Mouse (Mus musculus): ENCODE measurements around the gene Atg4a-ps. TPM values are rescaled to one million over a fixed set of nuclear protein-coding genes. Genes with fewer than 3 reads are reported as not detected.
"Not testable (repeated sequence)": the region's sequence is repeated elsewhere in the genome, so short reads cannot be mapped to it uniquely, and the experiment has no call there.

Atg4a-ps gene
- polyA plus RNA-seq (2016; fragmentation: Nextera tagmentation; extraction: Ambion mirVana): not detected in 2 replicates

GRCm38 (mm10) chr3:103645968-103646367 is at the start of gene Atg4a-ps:
Gene Atg4a-ps (minus strand): TSS chr3:103646068.
- not testable (repeated sequence) for H3K27ac ChIP-seq; H3K4me1 ChIP-seq; H3K36me3 ChIP-seq; H3K9me3 ChIP-seq (replicated peaks); H3K4me3 ChIP-seq; H3K27me3 ChIP-seq (ENCODE audit: low read depth, poor library complexity, severe bottlenecking); DNase-seq (ENCODE audit: low spot score)
- 79% methylated on average over 2 of the region's 2 CpGs for WGBS

GRCm38 (mm10) chr3:103695556-103695955 is 49.7 kb upstream of the Atg4a-ps start:
- DNase-seq (ENCODE audit: low spot score): no peak
- Histone ChIP-seq H3K4me3 (no peak overlapping the region), H3K27me3 (ENCODE audit: low read depth, poor library complexity, severe bottlenecking) (no peaks in the 10 kb centered on the region), H3K36me3 (no peaks in the 10 kb centered on the region), H3K27ac (no peak overlapping the region), H3K4me1 (no peaks in the 10 kb centered on the region), H3K9me3 (replicated peaks) (no peaks in the 10 kb centered on the region)
- 73% methylated on average over 3 of the region's 3 CpGs for WGBS

- DNase-seq (ENCODE audit: low spot score): no peak
- Histone ChIP-seq H3K36me3 (no peaks in the 10 kb centered on the region), H3K4me1 (no peaks in the 10 kb centered on the region), H3K4me3 (no peak overlapping the region), H3K27ac (no peak overlapping the region), H3K9me3 (replicated peaks) (no peaks in the 10 kb centered on the region), H3K27me3 (ENCODE audit: low read depth, poor library complexity, severe bottlenecking) (no peaks in the 10 kb centered on the region)
- WGBS: 77% methylated on average over 3 of the region's 3 CpGs
Observed at GRCm38 (mm10) chr3:103690506-103690905, 44.6 kb upstream of the Atg4a-ps start.

GRCm38 (mm10) chr3:103689043-103689442 is 43.2 kb upstream of the Atg4a-ps start:
- H3K27me3 ChIP-seq (ENCODE audit: low read depth, poor library complexity, severe bottlenecking): no peaks in the 10 kb centered on the region
- H3K36me3 ChIP-seq: no peaks in the 10 kb centered on the region
- H3K9me3 ChIP-seq (replicated peaks): no peaks in the 10 kb centered on the region
- H3K27ac ChIP-seq: no peak overlapping the region
- H3K4me1 ChIP-seq: no peaks in the 10 kb centered on the region
- DNase-seq (ENCODE audit: low spot score): no peak
- WGBS: 87% methylated on average over 1 of the region's 1 CpGs
- no peak overlapping the region for H3K4me3 ChIP-seq

GRCm38 (mm10) chr3:103683966-103684319 is 38.1 kb upstream of the Atg4a-ps start:
- H3K9me3 ChIP-seq (replicated peaks): no peaks in the 10 kb centered on the region
- no peaks in the 10 kb centered on the region for H3K36me3 ChIP-seq
- H3K4me3 ChIP-seq: no peak overlapping the region
- H3K27me3 ChIP-seq (ENCODE audit: low read depth, poor library complexity, severe bottlenecking): peaks cover 17% of the 10 kb centered on the region
- H3K27ac ChIP-seq: no peak overlapping the region
- 31% methylated on average over 5 of the region's 5 CpGs for WGBS
- H3K4me1 ChIP-seq: peaks cover 15% of the 10 kb centered on the region
- DNase-seq (ENCODE audit: low spot score): no peak

- Histone ChIP-seq H3K9me3 (replicated peaks) (no peaks in the 10 kb centered on the region), H3K4me3 (peak overlapping the region; percentile 26), H3K27ac (no peak overlapping the region), H3K27me3 (ENCODE audit: low read depth, poor library complexity, severe bottlenecking) (peaks cover 17% of the 10 kb centered on the region), H3K4me1 (peaks cover 15% of the 10 kb centered on the region), H3K36me3 (no peaks in the 10 kb centered on the region)
- WGBS: 3% methylated on average over 21 of the region's 21 CpGs
- DNase-seq (ENCODE audit: low spot score): no peak
Observed at GRCm38 (mm10) chr3:103683234-103683965, 37.5 kb upstream of the Atg4a-ps start.

- WGBS: 46% methylated on average over 4 of the region's 4 CpGs
- DNase-seq (ENCODE audit: low spot score): peak; percentile 31
Observed at GRCm38 (mm10) chr3:103682473-103682872, 36.6 kb upstream of the Atg4a-ps start.

GRCm38 (mm10) chr3:103678811-103679210 is 32.9 kb upstream of the Atg4a-ps start:
- 61% methylated on average over 6 of the region's 6 CpGs for WGBS
- H3K9me3 ChIP-seq (replicated peaks): no peaks in the 10 kb centered on the region
- H3K27me3 ChIP-seq (ENCODE audit: low read depth, poor library complexity, severe bottlenecking): peaks cover 15% of the 10 kb centered on the region
- H3K27ac ChIP-seq: no peak overlapping the region
- peaks cover 14% of the 10 kb centered on the region for H3K4me1 ChIP-seq
- H3K4me3 ChIP-seq: no peak overlapping the region
- no peak for DNase-seq (ENCODE audit: low spot score)
- no peaks in the 10 kb centered on the region for H3K36me3 ChIP-seq

More at GRCm38 (mm10) chr3:103682473-103682872, 36.6 kb upstream of the Atg4a-ps start:
- Histone ChIP-seq H3K27ac (no peak overlapping the region), H3K27me3 (ENCODE audit: low read depth, poor library complexity, severe bottlenecking) (peaks cover 17% of the 10 kb centered on the region), H3K4me3 (no peak overlapping the region), H3K4me1 (peaks cover 15% of the 10 kb centered on the region), H3K36me3 (no peaks in the 10 kb centered on the region), H3K9me3 (replicated peaks) (no peaks in the 10 kb centered on the region)

GRCm38 (mm10) chr3:103672716-103673115 is 26.8 kb upstream of the Atg4a-ps start:
- 63% methylated on average over 7 of the region's 7 CpGs for WGBS
- Histone ChIP-seq H3K27ac (no peak overlapping the region), H3K36me3 (no peaks in the 10 kb centered on the region), H3K4me1 (no peaks in the 10 kb centered on the region), H3K27me3 (ENCODE audit: low read depth, poor library complexity, severe bottlenecking) (no peaks in the 10 kb centered on the region), H3K4me3 (no peak overlapping the region), H3K9me3 (replicated peaks) (no peaks in the 10 kb centered on the region)
- DNase-seq (ENCODE audit: low spot score): no peak

GRCm38 (mm10) chr3:103672113-103672512 is 26.2 kb upstream of the Atg4a-ps start:
- Histone ChIP-seq H3K9me3 (replicated peaks) (no peaks in the 10 kb centered on the region), H3K27me3 (ENCODE audit: low read depth, poor library complexity, severe bottlenecking) (no peaks in the 10 kb centered on the region), H3K27ac (no peak overlapping the region), H3K36me3 (no peaks in the 10 kb centered on the region), H3K4me3 (no peak overlapping the region), H3K4me1 (no peaks in the 10 kb centered on the region)
- 78% methylated on average over 4 of the region's 4 CpGs for WGBS
- no peak for DNase-seq (ENCODE audit: low spot score)

- no peak for DNase-seq (ENCODE audit: low spot score)
- H3K36me3 ChIP-seq: no peaks in the 10 kb centered on the region
- 96% methylated on average over 3 of the region's 3 CpGs for WGBS
- no peak overlapping the region for H3K27ac ChIP-seq
- 0 out of 2 replicates have a peak, but pooled peaks cover 3% of the 10 kb centered on the region for H3K27me3 ChIP-seq (ENCODE audit: low read depth, poor library complexity, severe bottlenecking)
- H3K9me3 ChIP-seq (replicated peaks): no peaks in the 10 kb centered on the region
- no peak overlapping the region for H3K4me3 ChIP-seq
- peaks cover 4% of the 10 kb centered on the region; the same call in 1 of the 2 replicates for H3K4me1 ChIP-seq
Observed at GRCm38 (mm10) chr3:103663385-103663784, 17.5 kb upstream of the Atg4a-ps start.

- DNase-seq (ENCODE audit: low spot score): no peak
- WGBS: 89% methylated on average over 8 of the region's 8 CpGs
- Histone ChIP-seq H3K9me3 (replicated peaks) (no peaks in the 10 kb centered on the region), H3K27ac (no peak overlapping the region), H3K4me1 (peaks cover 19% of the 10 kb centered on the region), H3K27me3 (ENCODE audit: low read depth, poor library complexity, severe bottlenecking) (0 out of 2 replicates have a peak, but pooled peaks cover 3% of the 10 kb centered on the region), H3K36me3 (no peaks in the 10 kb centered on the region), H3K4me3 (no peak overlapping the region)
Observed at GRCm38 (mm10) chr3:103661714-103662113, 15.8 kb upstream of the Atg4a-ps start.

GRCm38 (mm10) chr3:103660012-103660411 is 14.1 kb upstream of the Atg4a-ps start:
- Histone ChIP-seq H3K4me3 (no peak overlapping the region), H3K9me3 (replicated peaks) (no peaks in the 10 kb centered on the region), H3K27ac (no peak overlapping the region), H3K36me3 (no peaks in the 10 kb centered on the region), H3K4me1 (peaks cover 19% of the 10 kb centered on the region), H3K27me3 (ENCODE audit: low read depth, poor library complexity, severe bottlenecking) (0 out of 2 replicates have a peak, but pooled peaks cover 3% of the 10 kb centered on the region)
- no peak for DNase-seq (ENCODE audit: low spot score)
- WGBS: 76% methylated on average over 2 of the region's 2 CpGs

All from limb, embryonic 10.5 days (tissue).